Mouse (Mus musculus): Measurements from ENCODE around the gene Ovgp1. TPM values are rescaled to one million over a fixed set of nuclear protein-coding genes. Genes with fewer than 3 reads are reported as not detected.

The Ovgp1 gene
- total and polyA plus RNA-seq, 3 experiments: 0.62 to 2.2 TPM; not detected in 1

GRCm38 (mm10) chr3:105958974-105959580 lies 14.4 kb upstream of the Ovgp1 start, which contains the start of gene Wdr77 (continued):
- peak; percentile 91 for TF ChIP-seq HCFC1 (IDR thresholded peaks at IDR 0.05; ENCODE audit: low read depth, low read length)
- TF ChIP-seq E2F4 (IDR thresholded peaks at IDR 0.05; ENCODE audit: borderline replicate concordance, low read depth, low read length): no peak
- TF ChIP-seq CHD2 (IDR thresholded peaks at IDR 0.05; ENCODE audit: low read length): peak; percentile 99
- TF ChIP-seq POLR2AphosphoS2 (IDR thresholded peaks at IDR 0.05; ENCODE audit: low read length): peak; percentile 95
- TF ChIP-seq EP300 (IDR thresholded peaks at IDR 0.05; ENCODE audit: low read depth in 1 of 2, low read length in 2 of 2): no peak
- TF ChIP-seq ZMIZ1 (IDR thresholded peaks at IDR 0.05; ENCODE audit: low read depth, low read length): no peak
- TF ChIP-seq MYC (IDR thresholded peaks at IDR 0.05; ENCODE audit: low read depth, low read length): peak; percentile 98

- Histone ChIP-seq H3K27me3 (ENCODE audit: control insufficient read depth in 1 of 2, insufficient read depth in 2 of 2, low read length in 2 of 2) (no peaks in the 10 kb centered on the region), H3K36me3 (ENCODE audit: control insufficient read depth in 1 of 2, insufficient read depth in 2 of 2, low read length in 2 of 2) (peaks cover 18 to 57% of the 10 kb centered on the region in 2 experiments), H3K4me3 (ENCODE audit: control insufficient read depth in 1 of 2, insufficient read depth in 1 of 2, low read depth in 2 of 2, low read length in 2 of 2) (peak overlapping the region; percentile 34 to 98), H3K9me3 (replicated peaks; ENCODE audit: insufficient read depth, low read length) (no peaks in the 10 kb centered on the region), H3K79me2 (ENCODE audit: control insufficient read depth, insufficient read depth, low read length, poor library complexity) (peaks cover 54% of the 10 kb centered on the region), H3K27ac (ENCODE audit: control insufficient read depth, low read depth, low read length) (peak overlapping the region; percentile 46), H3K9ac (ENCODE audit: control insufficient read depth, low read depth, low read length, poor library complexity, severe bottlenecking) (peak overlapping the region; percentile 96), H3K4me1 (ENCODE audit: control insufficient read depth in 1 of 2, insufficient read depth in 2 of 2, low read length in 2 of 2) (peaks cover 3 to 22% of the 10 kb centered on the region in 2 experiments; a peak in 1 of 4 replicates)
- no peak for TF ChIP-seq POLR2A (IDR thresholded peaks at IDR 0.05; ENCODE audit: control insufficient read depth in 1 of 2, insufficient read depth in 1 of 2, low read depth in 1 of 2, low read length in 2 of 2, poor library complexity in 1 of 2)
- no peak for TF ChIP-seq MEF2A (IDR thresholded peaks at IDR 0.05; ENCODE audit: extremely low read depth, insufficient replicate concordance, low read depth, low read length, poor library complexity, severe bottlenecking)
- peak; percentile 51; the same call in 1 of the 2 replicates for TF ChIP-seq MAX (IDR thresholded peaks at IDR 0.05; ENCODE audit: low read length)
- TF ChIP-seq MYC (IDR thresholded peaks at IDR 0.05; ENCODE audit: low read depth, low read length): 0 out of 2 replicates have a peak, but pooled peaks have one; percentile 35
- TF ChIP-seq SIN3A (IDR thresholded peaks at IDR 0.05; ENCODE audit: low read length): no peak; the same call in 1 of the 2 replicates
- no peak for DNase-seq (ENCODE audit: low read depth, low spot score)
Measured at GRCm38 (mm10) chr3:105959585-105959984, 13.9 kb upstream of the Ovgp1 start.

- H3K4me1 ChIP-seq (ENCODE audit: control insufficient read depth in 1 of 2, insufficient read depth in 2 of 2, low read length in 2 of 2): peaks cover 3 to 20% of the 10 kb centered on the region in 2 experiments; a peak in 1 of 4 replicates
- peaks cover 53% of the 10 kb centered on the region for H3K79me2 ChIP-seq (ENCODE audit: control insufficient read depth, insufficient read depth, low read length, poor library complexity)
- TF ChIP-seq MAX (IDR thresholded peaks at IDR 0.05; ENCODE audit: low read length): no peak
- H3K27ac ChIP-seq (ENCODE audit: control insufficient read depth, low read depth, low read length): peak within 1 kb of the TSS; percentile 70
- peak within 1 kb of the TSS; percentile 96 for H3K9ac ChIP-seq (ENCODE audit: control insufficient read depth, low read depth, low read length, poor library complexity, severe bottlenecking)
- DNase-seq (ENCODE audit: low read depth, low spot score): no peak
- H3K27me3 ChIP-seq (ENCODE audit: control insufficient read depth in 1 of 2, insufficient read depth in 2 of 2, low read length in 2 of 2): no peaks in the 10 kb centered on the region
- H3K9me3 ChIP-seq (replicated peaks; ENCODE audit: insufficient read depth, low read length): no peaks in the 10 kb centered on the region
- peak within 1 kb of the TSS; percentile 49 to 98 for H3K4me3 ChIP-seq (ENCODE audit: control insufficient read depth in 1 of 2, insufficient read depth in 1 of 2, low read depth in 2 of 2, low read length in 2 of 2)
- peaks cover 22 to 53% of the 10 kb centered on the region in 2 experiments for H3K36me3 ChIP-seq (ENCODE audit: control insufficient read depth in 1 of 2, insufficient read depth in 2 of 2, low read length in 2 of 2)
Measured at GRCm38 (mm10) chr3:105959999-105960398, 13.5 kb upstream of the Ovgp1 start, which contains the start of gene Atp5f1. Gene Atp5f1 (minus strand): TSS chr3:105960099.
